Mouse (Mus musculus): Measurements from ENCODE around the gene Adh1. TPM values are rescaled to one million over a fixed set of nuclear protein-coding genes. Genes with fewer than 3 reads are reported as not detected.

The Adh1 gene
- polyA plus RNA-seq, 1 experiment = 256 TPM

DNA sequence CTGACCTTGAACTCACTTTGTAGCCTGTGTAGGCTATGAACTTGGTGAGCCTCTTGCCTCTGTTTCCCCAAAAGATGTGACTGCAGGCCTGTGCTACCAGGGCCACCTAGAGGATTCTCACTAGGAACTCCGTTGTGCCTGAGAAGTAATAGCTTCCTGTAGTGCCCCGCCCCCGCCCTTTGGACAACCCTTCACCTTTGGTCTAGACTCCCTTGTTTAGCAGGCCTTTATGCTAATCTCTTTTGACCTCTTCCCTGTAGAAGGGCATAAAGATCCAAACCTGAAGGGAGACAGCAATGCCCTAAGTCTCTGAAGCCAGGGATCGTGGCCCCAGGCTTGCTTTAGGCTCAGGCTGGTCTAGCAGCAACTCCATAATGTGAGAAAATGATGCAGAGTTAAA, 38.3 kb upstream of the Adh1 start:
- WGBS = 54% methylated on average over 4 of the region's 4 CpGs
- H3K36me3 ChIP-seq (ENCODE audit: control insufficient read depth, insufficient read depth, low read length) = no peaks in the 10 kb centered on the region
- H3K4me1 ChIP-seq (ENCODE audit: control insufficient read depth, insufficient read depth, low read length) = peaks cover 17% of the 10 kb centered on the region
- no peak for DNase-seq
- H3K4me3 ChIP-seq (ENCODE audit: insufficient read depth, low read depth, low read length) = no peak overlapping the region
- TF ChIP-seq CTCF (conservative IDR thresholded peaks at IDR 0.05; ENCODE audit: insufficient read depth, insufficient read length, low read depth, low read length) (no peak), POLR2A (IDR thresholded peaks at IDR 0.05; ENCODE audit: low read depth, low read length) (no peak)
- H3K27ac ChIP-seq (ENCODE audit: insufficient read depth, low read depth, low read length) = no peak overlapping the region
- H3K27me3 ChIP-seq (replicated peaks; ENCODE audit: control insufficient read depth, insufficient read depth, low read length) = no peaks in the 10 kb centered on the region

- TF ChIP-seq CTCF (conservative IDR thresholded peaks at IDR 0.05; ENCODE audit: insufficient read depth, insufficient read length, low read depth, low read length) = peak; percentile 77
- TF ChIP-seq POLR2A (IDR thresholded peaks at IDR 0.05; ENCODE audit: low read depth, low read length) = no peak
These were observed 37.8 kb upstream of the Adh1 start for GRCm38 (mm10) chr3:138222952-138223351.

GRCm38 (mm10) chr3:138224363-138224954, 36.3 kb upstream of the Adh1 start:
- DNase-seq = no peak

More at GRCm38 (mm10) chr3:138222952-138223351, 37.8 kb upstream of the Adh1 start:
- Histone ChIP-seq H3K27me3 (replicated peaks; ENCODE audit: control insufficient read depth, insufficient read depth, low read length) (no peaks in the 10 kb centered on the region), H3K4me1 (ENCODE audit: control insufficient read depth, insufficient read depth, low read length) (peaks cover 17% of the 10 kb centered on the region), H3K4me3 (ENCODE audit: insufficient read depth, low read depth, low read length) (no peak overlapping the region), H3K36me3 (ENCODE audit: control insufficient read depth, insufficient read depth, low read length) (no peaks in the 10 kb centered on the region), H3K27ac (ENCODE audit: insufficient read depth, low read depth, low read length) (no peak overlapping the region)
- DNase-seq = peak; percentile 86
- 47% methylated on average over 5 of the region's 5 CpGs for WGBS

DNA sequence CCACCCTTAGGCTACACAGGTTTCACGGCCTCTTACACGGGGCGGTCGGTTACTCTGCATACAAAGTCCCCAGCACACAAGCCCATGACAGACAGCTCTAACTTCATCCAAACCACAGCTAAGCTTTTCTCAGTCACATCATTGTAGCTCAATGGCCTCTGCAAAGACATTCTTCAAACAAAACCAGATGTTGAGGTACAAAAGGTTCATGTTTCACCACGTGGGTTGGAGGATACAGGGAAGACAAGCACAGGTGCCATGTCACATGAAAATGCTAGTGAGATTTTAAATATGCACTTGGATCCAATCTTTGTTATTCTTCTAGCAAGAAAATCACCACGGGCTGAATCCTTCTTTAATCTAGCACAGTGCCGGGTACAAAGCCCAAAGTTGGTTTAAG, 35.5 kb upstream of the Adh1 start:
- DNase-seq = no peak
- no peak overlapping the region for H3K4me3 ChIP-seq (ENCODE audit: insufficient read depth, low read depth, low read length)
- no peak overlapping the region for H3K27ac ChIP-seq (ENCODE audit: insufficient read depth, low read depth, low read length)
- no peak for TF ChIP-seq POLR2A (IDR thresholded peaks at IDR 0.05; ENCODE audit: low read depth, low read length)
- no peak for TF ChIP-seq CTCF (conservative IDR thresholded peaks at IDR 0.05; ENCODE audit: insufficient read depth, insufficient read length, low read depth, low read length)
- no peaks in the 10 kb centered on the region for H3K36me3 ChIP-seq (ENCODE audit: control insufficient read depth, insufficient read depth, low read length)
- no peaks in the 10 kb centered on the region for H3K27me3 ChIP-seq (replicated peaks; ENCODE audit: control insufficient read depth, insufficient read depth, low read length)
- 76% methylated on average over 7 of the region's 7 CpGs for WGBS
- peaks cover 17% of the 10 kb centered on the region for H3K4me1 ChIP-seq (ENCODE audit: control insufficient read depth, insufficient read depth, low read length)

More at GRCm38 (mm10) chr3:138224363-138224954, 36.3 kb upstream of the Adh1 start:
- Histone ChIP-seq H3K4me1 (ENCODE audit: control insufficient read depth, insufficient read depth, low read length) (peaks cover 17% of the 10 kb centered on the region), H3K27me3 (replicated peaks; ENCODE audit: control insufficient read depth, insufficient read depth, low read length) (no peaks in the 10 kb centered on the region), H3K36me3 (ENCODE audit: control insufficient read depth, insufficient read depth, low read length) (no peaks in the 10 kb centered on the region), H3K4me3 (ENCODE audit: insufficient read depth, low read depth, low read length) (no peak overlapping the region), H3K27ac (ENCODE audit: insufficient read depth, low read depth, low read length) (no peak overlapping the region)
- 79% methylated on average over 13 of the region's 13 CpGs for WGBS
- TF ChIP-seq CTCF (conservative IDR thresholded peaks at IDR 0.05; ENCODE audit: insufficient read depth, insufficient read length, low read depth, low read length) (no peak), POLR2A (IDR thresholded peaks at IDR 0.05; ENCODE audit: low read depth, low read length) (no peak)

DNA sequence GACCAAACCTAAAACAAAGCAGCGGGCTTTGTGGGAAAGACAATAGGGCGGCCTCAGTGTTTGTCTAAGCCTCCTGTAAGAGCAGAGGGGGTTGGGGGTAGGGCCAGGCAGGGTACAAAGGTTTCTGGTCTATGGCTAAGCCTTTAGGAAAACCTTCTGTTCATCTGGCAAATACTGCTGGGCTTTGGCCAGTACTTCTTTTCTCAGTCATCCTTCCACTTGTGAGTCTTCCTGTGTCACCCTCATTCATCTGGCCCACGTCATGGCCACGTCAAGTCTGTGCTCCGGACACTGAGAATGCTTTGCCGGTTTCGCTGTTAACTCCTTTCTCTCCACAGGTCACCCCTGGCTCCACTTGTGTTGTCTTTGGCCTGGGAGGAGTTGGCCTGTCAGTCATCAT, 34.9 kb upstream of the Adh1 start:
- no peak overlapping the region for H3K27ac ChIP-seq (ENCODE audit: insufficient read depth, low read depth, low read length)

DNA sequence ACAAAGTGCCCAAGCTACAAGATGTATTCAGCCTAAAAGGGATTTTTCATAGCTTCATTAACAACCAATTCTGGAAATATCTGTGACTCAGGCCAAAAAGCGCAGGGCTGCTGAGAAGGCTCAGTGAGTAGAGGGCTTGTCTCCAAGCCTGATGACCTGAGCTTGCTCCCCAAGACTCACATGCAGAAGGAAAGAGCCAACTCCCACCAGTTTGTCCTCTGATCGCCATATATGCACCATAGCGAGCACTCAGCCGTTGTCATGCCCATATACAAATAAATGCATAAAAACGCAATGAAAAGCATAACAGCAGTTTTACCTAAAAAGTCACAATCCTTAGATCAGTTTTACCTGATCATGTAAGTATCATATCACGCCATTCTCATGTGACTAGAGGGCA, 34.3 kb upstream of the Adh1 start:
- no peak for DNase-seq
- 99% methylated on average over 6 of the region's 6 CpGs for WGBS
- H3K27ac ChIP-seq (ENCODE audit: insufficient read depth, low read depth, low read length) = no peak overlapping the region
- no peaks in the 10 kb centered on the region for H3K36me3 ChIP-seq (ENCODE audit: control insufficient read depth, insufficient read depth, low read length)
- peaks cover 17% of the 10 kb centered on the region for H3K4me1 ChIP-seq (ENCODE audit: control insufficient read depth, insufficient read depth, low read length)
- no peak for TF ChIP-seq CTCF (conservative IDR thresholded peaks at IDR 0.05; ENCODE audit: insufficient read depth, insufficient read length, low read depth, low read length)
- no peak for TF ChIP-seq POLR2A (IDR thresholded peaks at IDR 0.05; ENCODE audit: low read depth, low read length)
- H3K27me3 ChIP-seq (replicated peaks; ENCODE audit: control insufficient read depth, insufficient read depth, low read length) = no peaks in the 10 kb centered on the region
- H3K4me3 ChIP-seq (ENCODE audit: insufficient read depth, low read depth, low read length) = no peak overlapping the region

More for the DNA sequence above, 34.9 kb upstream of the Adh1 start:
- peak; percentile 80 for DNase-seq
- 61% methylated on average over 7 of the region's 7 CpGs for WGBS
- H3K27me3 ChIP-seq (replicated peaks; ENCODE audit: control insufficient read depth, insufficient read depth, low read length) = no peaks in the 10 kb centered on the region
- H3K4me3 ChIP-seq (ENCODE audit: insufficient read depth, low read depth, low read length) = no peak overlapping the region
- TF ChIP-seq POLR2A (IDR thresholded peaks at IDR 0.05; ENCODE audit: low read depth, low read length) (no peak), CTCF (conservative IDR thresholded peaks at IDR 0.05; ENCODE audit: insufficient read depth, insufficient read length, low read depth, low read length) (no peak)
- H3K4me1 ChIP-seq (ENCODE audit: control insufficient read depth, insufficient read depth, low read length) = peaks cover 17% of the 10 kb centered on the region
- H3K36me3 ChIP-seq (ENCODE audit: control insufficient read depth, insufficient read depth, low read length) = no peaks in the 10 kb centered on the region

DNA sequence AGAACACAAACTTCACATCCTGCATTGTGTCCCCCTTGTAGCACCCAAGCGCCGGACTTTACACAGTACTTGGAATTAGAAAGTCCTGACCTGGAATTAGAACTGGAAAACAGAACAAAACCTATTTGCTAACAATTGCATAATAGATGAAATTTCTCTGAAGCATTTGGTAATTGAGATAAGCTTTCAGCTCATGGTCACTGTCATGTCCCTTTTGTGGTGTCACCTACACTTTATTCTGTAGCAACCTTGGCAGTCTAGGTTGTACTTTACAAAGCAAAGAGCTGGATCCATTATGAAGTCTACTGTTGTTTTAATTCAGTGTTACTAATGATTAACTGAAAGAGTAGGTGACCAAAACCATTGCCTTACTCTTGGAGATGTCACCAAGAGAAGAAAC, 33.7 kb upstream of the Adh1 start:
- 78% methylated on average over 2 of the region's 2 CpGs for WGBS
- no peaks in the 10 kb centered on the region for H3K36me3 ChIP-seq (ENCODE audit: control insufficient read depth, insufficient read depth, low read length)
- no peak overlapping the region for H3K27ac ChIP-seq (ENCODE audit: insufficient read depth, low read depth, low read length)
- no peak for TF ChIP-seq CTCF (conservative IDR thresholded peaks at IDR 0.05; ENCODE audit: insufficient read depth, insufficient read length, low read depth, low read length)
- no peak for TF ChIP-seq POLR2A (IDR thresholded peaks at IDR 0.05; ENCODE audit: low read depth, low read length)
- H3K27me3 ChIP-seq (replicated peaks; ENCODE audit: control insufficient read depth, insufficient read depth, low read length) = no peaks in the 10 kb centered on the region
- DNase-seq = no peak
- no peak overlapping the region for H3K4me3 ChIP-seq (ENCODE audit: insufficient read depth, low read depth, low read length)
- H3K4me1 ChIP-seq (ENCODE audit: control insufficient read depth, insufficient read depth, low read length) = peaks cover 17% of the 10 kb centered on the region

Data from kidney, adult 2 months (tissue).